8 mouse cellular contexts compared by ENCODE assay signal in the genomic region with DNA sequence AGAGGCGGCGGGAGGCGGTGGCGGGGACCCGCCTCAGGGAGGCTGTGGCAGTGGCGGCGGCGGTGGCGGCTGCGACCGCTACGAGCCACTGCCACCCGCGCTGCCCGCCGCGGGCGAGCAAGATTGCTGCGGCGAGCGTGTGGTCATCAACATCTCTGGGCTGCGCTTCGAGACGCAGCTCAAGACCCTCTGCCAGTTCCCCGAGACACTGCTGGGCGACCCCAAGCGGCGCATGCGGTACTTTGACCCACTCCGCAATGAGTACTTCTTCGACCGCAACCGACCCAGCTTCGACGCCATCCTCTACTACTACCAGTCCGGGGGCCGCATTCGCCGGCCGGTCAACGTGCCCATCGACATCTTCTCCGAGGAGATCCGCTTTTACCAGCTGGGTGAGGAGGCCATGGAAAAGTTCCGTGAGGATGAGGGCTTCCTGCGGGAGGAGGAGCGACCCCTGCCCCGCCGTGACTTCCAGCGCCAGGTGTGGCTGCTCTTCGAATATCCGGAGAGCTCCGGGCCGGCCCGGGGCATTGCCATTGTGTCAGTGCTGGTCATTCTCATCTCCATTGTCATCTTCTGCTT. TPM values are rescaled to one million over a fixed set of nuclear protein-coding genes. Genes with fewer than 3 reads are reported as not detected.
DNase-seq lines count a peak whose midpoint lies in the region; ATAC-seq lines count a peak whose summit lies in the region.

No protein-coding gene starts in this region.

- peak; percentile 20; the same call in 1 of the 2 replicates for ATAC-seq in stomach, embryonic 14.5 days (ENCODE audit: insufficient number of reproducible peaks, insufficient read depth, low FRiP score, low read depth)

- H3K27me3 ChIP-seq in heart, embryonic 10.5 days (ENCODE audit: insufficient read depth, poor library complexity, severe bottlenecking) = peaks cover 28% of the 10 kb centered on the region
- H3K27me3 ChIP-seq in stomach, embryonic 14.5 days (ENCODE audit: control insufficient read depth, insufficient read depth, low read length) = 0 out of 2 replicates have a peak, but pooled peaks cover 3% of the 10 kb centered on the region

- WGBS in heart, embryonic 10.5 days = under 1% methylated on average over 44 of the region's 55 CpGs
- WGBS in stomach, embryonic 14.5 days = 1% methylated on average over 55 of the region's 55 CpGs

- no peaks in the 10 kb centered on the region for H3K9me3 ChIP-seq in heart, embryonic 10.5 days
- H3K9me3 ChIP-seq in stomach, embryonic 14.5 days (ENCODE audit: control insufficient read depth, low read depth, low read length) = no peaks in the 10 kb centered on the region

- peak overlapping the region; percentile 89 for H3K27ac ChIP-seq in heart, embryonic 10.5 days
- H3K27ac ChIP-seq in stomach, embryonic 14.5 days (ENCODE audit: low read length) = no peak overlapping the region

- H3K9ac ChIP-seq in stomach, embryonic 14.5 days (replicated peaks; ENCODE audit: low read depth, low read length) = peak overlapping the region; percentile 40

- peak overlapping the region; percentile 81 for H3K4me3 ChIP-seq in heart, embryonic 10.5 days
- H3K4me3 ChIP-seq in stomach, embryonic 14.5 days (ENCODE audit: low read depth, low read length) = peak overlapping the region; percentile 62

- no peak for DNase-seq in heart, embryonic 10.5 days (ENCODE audit: low spot score)
- no peak for DNase-seq in heart, adult 11 months
- peak; percentile 7 to 28 for DNase-seq in cerebellum, adult 18-20 months
- peak; percentile 38 to 42 for DNase-seq in frontal cortex, postnatal 36 days (ENCODE audit: low spot score in 2 of 2)
- peak; percentile 7 for DNase-seq in kidney, postnatal 14 days
- peak; percentile 53 for DNase-seq in mesoderm, embryonic 11.5 days (ENCODE audit: low read depth, low spot score)
- no peak for DNase-seq in urinary bladder, postnatal 25 days (ENCODE audit: low spot score)

- H3K4me1 ChIP-seq in heart, embryonic 10.5 days = peaks cover 17% of the 10 kb centered on the region
- H3K4me1 ChIP-seq in stomach, embryonic 14.5 days (ENCODE audit: control insufficient read depth, insufficient read depth, low read length) = 0 out of 2 replicates have a peak, but pooled peaks cover 4% of the 10 kb centered on the region

- peak overlapping the region; percentile 99 for H3K4me2 ChIP-seq in stomach, embryonic 14.5 days (replicated peaks; ENCODE audit: low read depth, low read length)

- no peaks in the 10 kb centered on the region for H3K36me3 ChIP-seq in heart, embryonic 10.5 days
- H3K36me3 ChIP-seq in stomach, embryonic 14.5 days (ENCODE audit: control insufficient read depth, insufficient read depth, low read length) = no peaks in the 10 kb centered on the region

RNA-seq across cellular contexts. Expression of gene Kcna3, which starts 0.6 kb away (rescaled TPM):
- 0.91 and 2.8 TPM in 2 replicates for polyA plus RNA-seq in heart, embryonic 10.5 days (2016; fragmentation: Nextera tagmentation; extraction: Ambion mirVana)
- polyA plus RNA-seq in stomach, embryonic 14.5 days (2014; fragmentation: Nextera tagmentation; extraction: Ambion mirVana) = 0.59 and 1.6 TPM in 2 replicates

Comparison
In these comparisons a context has a peak if more than half of its experiments do, and no peak if none do; other contexts are left out.
1. DNase-seq: peak in cerebellum, adult 18-20 months (2 of 2), frontal cortex, postnatal 36 days (2 of 2), kidney, postnatal 14 days (single experiment) and mesoderm, embryonic 11.5 days (single experiment); none in heart, embryonic 10.5 days (single experiment), heart, adult 11 months (single experiment) and urinary bladder, postnatal 25 days (single experiment).